Mouse (Mus musculus) lung, postnatal 0 days (tissue): Measurements from ENCODE around the gene Myrip.

Experiments
- CTCF ChIP-seq: IDR thresholded peaks from 2 replicates; pipeline ENCODE4 v1.5.1; 2016; ENCODE audit warnings: antibody characterized with exemption, mild to moderate bottlenecking
- EP300 ChIP-seq: IDR thresholded peaks from 2 replicates; pipeline ENCODE4 v1.6.1; 2016; ENCODE audit warnings: antibody characterized with exemption, mild to moderate bottlenecking, control low read depth

DNA sequence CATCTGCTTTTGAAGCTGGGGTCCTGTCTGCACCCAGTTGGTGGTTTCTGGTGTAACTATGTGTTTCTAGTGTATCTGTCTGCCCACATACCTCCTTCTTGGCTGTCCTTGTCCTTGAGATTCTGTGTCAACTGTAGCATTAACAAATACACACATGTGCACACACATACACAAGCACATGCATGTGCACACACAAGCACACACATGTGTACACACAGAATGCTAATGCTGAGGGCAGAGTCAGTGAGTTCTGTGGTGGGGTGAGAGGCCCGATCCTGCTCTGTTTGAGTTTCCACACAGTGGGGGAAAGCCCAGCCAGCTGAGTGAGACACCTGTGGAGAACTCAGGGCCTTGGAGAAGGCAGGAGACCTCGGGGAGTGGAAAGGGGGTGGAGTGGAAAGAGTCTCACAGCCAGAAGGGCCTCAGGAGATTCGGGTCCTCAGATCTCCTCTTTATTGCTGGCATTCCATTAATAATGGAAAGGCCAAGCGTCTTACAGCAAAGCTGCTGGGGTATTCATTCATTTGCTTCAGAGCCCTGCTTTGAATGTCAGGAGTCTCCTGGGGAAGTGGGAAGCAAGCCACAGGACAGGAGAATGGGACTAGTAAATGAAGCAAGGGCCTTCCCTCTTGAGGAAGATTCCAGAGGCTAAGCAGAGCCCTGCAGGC, 41.9 kb downstream of the Myrip start:
- TF ChIP-seq CTCF (no peak), EP300 (no peak)
